Mouse (Mus musculus): ENCODE data around the gene Dcst2. TPM values are rescaled to one million over a fixed set of nuclear protein-coding genes. Genes with fewer than 3 reads are reported as not detected.

The Dcst2 gene
- total RNA-seq (2018; cell fraction: chromatin; rRNA removed): under 1 TPM in 2 of 26 experiments, not detected in 24; 0.31 to 0.42 TPM
- total RNA-seq (2018; cell fraction: cytosol; rRNA removed): under 1 TPM in 1 of 26 experiments, not detected in 25; 0.03 TPM
- total RNA-seq (2018; cell fraction: nucleus; rRNA removed): under 1 TPM in 1 of 26 experiments, not detected in 25; 0.22 TPM
- polyA plus RNA-seq (2018): not detected in 3 replicates

DNA sequence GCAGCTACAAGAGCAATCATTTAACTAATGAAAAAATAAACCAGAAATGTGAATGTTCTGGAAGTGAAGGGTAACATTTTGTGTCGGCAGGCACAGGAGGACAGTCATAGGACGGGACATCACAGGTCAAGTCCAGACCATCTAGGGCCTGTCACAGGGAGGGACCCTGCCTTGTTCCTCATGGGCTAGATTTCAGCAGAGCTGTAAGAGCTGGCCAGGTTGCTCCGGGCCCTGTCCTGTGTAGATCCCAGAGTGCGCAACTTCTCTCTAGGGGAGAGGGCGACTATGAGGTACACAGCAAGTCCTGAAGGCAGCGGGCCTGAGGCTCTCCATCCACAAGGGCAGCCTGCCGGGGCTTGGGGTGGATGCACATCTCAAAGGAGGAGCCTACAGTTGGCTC is at the start of gene Dcst2:
Gene Dcst2 (plus strand): TSS at position 301 of the 400 bp plus-strand sequence.
- 92% methylated on average over 6 of the region's 7 CpGs for WGBS (ENCODE audit: missing documents)
- H3K36me3 ChIP-seq (ENCODE audit: inconsistent target): no peaks in the 10 kb centered on the region
- no peaks in the 10 kb centered on the region for H3K79me2 ChIP-seq (ENCODE audit: inconsistent target)
- H3K27ac ChIP-seq: no peak within 1 kb of the TSS
- H3K4me3 ChIP-seq (ENCODE audit: inconsistent target): no peak within 1 kb of the TSS

DNA sequence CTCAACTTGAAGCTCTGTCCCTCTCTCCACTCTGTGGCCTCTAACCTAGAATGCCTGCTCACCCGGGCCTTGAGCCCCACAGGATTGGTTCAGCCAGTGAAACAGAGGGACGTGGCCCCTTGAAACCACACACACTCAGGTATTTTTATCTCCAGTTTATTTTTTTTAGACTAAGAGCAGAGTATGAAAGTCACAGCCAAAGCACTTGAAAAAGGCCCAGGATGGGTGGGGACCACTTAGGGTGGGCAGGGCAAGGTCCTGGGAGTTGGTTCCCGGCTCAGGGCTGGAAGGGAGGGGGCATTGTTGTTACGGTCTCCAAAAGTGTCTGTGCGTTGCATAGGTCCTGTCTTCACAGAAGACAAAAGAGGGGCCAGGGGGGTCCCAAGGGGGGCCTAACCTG is 47.4 kb upstream of the Dcst2 start:
- H3K79me2 ChIP-seq (ENCODE audit: inconsistent target): no peaks in the 10 kb centered on the region
- 86% methylated on average over 5 of the region's 5 CpGs for WGBS (ENCODE audit: missing documents)
- H3K4me3 ChIP-seq (ENCODE audit: inconsistent target): no peak overlapping the region

DNA sequence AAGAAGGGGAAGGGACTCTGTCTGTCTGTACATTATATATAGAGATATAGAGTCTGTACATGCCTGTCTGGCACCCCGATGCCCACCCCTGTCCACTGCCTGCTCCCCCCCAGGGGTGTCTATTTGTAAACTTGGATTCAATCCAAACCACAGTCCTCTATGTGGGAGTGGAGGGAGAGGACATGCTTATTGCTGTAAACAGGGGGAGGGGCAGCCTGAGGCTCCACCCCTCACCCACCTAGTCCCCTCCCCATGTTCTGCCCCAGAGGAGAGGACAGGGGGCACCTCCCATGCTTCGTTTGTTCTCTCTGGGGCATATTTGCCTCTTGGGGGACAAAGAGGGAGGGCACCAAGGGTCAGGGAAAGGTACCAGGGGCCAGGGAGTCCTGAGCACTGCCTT is 47.0 kb upstream of the Dcst2 start:
- no peaks in the 10 kb centered on the region for H3K79me2 ChIP-seq (ENCODE audit: inconsistent target)
- no peak overlapping the region for H3K27ac ChIP-seq
- no peaks in the 10 kb centered on the region for H3K36me3 ChIP-seq (ENCODE audit: inconsistent target)
- H3K4me3 ChIP-seq (ENCODE audit: inconsistent target): no peak overlapping the region
- WGBS (ENCODE audit: missing documents): 48% methylated on average over 2 of the region's 2 CpGs

More for the DNA sequence above, 47.4 kb upstream of the Dcst2 start:
- H3K27ac ChIP-seq: no peak overlapping the region
- no peaks in the 10 kb centered on the region for H3K36me3 ChIP-seq (ENCODE audit: inconsistent target)

DNA sequence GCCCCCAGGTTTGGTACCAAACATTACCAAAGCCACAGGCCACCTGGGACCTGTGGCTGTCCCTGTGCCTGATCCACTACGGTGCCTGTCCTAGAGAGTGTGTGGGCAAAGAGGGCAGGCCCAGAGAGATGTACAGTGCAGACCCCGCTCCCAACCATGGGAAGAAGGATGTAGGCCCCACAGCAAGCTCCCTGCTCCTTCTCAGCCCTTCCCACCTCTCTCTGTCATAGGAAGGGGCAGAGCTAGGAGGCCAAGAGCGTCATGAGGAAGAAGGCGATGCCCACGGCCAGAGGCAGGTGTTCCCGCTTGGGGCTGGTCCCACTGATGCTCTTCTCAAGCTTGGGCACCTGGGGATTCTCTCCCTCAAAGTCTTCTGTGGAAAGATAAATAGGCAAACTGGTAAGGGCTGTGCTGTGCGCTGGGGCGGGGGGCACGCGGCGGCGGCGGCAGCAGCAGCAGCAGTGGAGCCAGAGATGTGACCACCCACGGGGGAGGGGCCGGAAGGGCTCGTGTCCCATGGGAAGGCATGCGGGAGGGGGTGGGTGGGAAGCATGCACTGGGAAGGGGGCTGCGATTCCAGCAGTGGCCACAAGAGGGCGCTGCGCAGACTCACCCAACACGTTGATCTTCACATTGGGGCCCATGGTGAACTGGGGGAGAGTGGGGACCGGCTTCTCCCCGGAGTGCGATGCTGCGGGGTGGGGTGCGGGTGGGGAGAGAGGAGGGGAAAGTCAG is 46.4 kb upstream of the Dcst2 start:
- Histone ChIP-seq H3K4me3 (ENCODE audit: inconsistent target) (no peak overlapping the region), H3K79me2 (ENCODE audit: inconsistent target) (no peaks in the 10 kb centered on the region), H3K27ac (no peak overlapping the region), H3K36me3 (ENCODE audit: inconsistent target) (no peaks in the 10 kb centered on the region)
- WGBS (ENCODE audit: missing documents): 8% methylated on average over 25 of the region's 26 CpGs

DNA sequence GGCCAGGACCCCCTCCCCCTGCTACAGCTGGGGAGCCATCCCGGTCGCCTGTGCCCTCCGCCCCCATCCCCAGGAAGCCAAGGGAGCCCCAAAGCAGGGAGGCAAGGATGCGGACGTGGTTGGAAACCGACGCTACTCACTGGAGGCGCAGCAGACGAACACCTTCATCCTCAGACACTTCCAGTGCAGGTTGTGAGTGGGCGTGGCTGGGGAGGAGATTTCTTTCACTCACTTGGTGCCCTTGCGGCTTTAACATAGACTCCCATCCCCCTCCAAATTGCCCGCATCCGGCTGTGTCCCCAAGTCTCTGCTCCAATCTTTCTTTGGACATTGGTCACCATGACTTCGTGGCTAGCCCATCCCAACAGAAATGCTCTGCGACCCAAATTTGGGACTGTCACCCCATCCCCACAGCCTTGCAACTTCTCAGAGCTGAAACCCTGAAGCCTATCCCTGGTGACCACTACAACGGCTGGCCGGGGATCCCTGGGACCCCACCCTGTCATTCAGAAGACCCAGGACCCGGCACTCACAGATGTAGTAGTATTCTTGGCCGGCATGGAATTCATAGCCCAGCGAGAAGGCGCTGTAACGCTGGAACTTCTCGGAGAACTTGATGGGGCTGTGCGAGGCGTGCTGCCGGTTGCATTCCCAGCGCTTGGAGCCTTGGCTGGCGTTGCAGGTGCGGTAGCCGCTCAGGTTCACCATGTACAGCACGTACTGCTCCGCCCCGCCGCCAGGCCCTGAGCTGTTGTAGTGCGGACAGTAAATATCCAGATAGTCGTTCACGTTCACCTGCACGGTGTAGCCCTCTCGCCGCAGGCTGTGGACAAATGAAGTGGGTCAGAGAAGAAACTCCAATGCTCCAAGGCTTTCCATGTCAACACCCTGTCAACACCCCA is 45.6 kb upstream of the Dcst2 start:
- Histone ChIP-seq H3K27ac (no peak overlapping the region), H3K79me2 (ENCODE audit: inconsistent target) (no peaks in the 10 kb centered on the region), H3K36me3 (ENCODE audit: inconsistent target) (no peaks in the 10 kb centered on the region), H3K4me3 (ENCODE audit: inconsistent target) (no peak overlapping the region)
- 16% methylated on average over 40 of the region's 40 CpGs for WGBS (ENCODE audit: missing documents)

DNA sequence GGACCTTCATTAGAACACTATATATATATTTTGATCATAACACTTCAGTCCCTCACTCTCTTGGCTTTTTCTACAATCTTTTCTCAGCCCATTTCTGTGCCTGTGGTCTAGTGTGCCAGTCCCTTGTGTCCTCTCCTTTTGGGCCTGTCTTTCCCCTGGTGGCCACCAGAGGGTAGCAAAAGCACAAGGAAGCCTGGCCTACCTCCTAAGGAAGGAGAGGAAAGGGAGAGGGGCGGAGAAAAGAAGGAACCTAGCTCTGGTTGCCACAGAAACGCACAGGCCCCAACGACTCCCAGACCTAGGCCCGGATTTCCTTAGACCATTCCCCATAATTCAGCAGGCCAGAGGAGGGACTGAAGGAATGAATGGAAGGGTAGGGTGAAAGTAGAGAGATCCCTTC is 44.9 kb upstream of the Dcst2 start:
- no peak overlapping the region for H3K4me3 ChIP-seq (ENCODE audit: inconsistent target)
- WGBS (ENCODE audit: missing documents): 0% methylated on average over 1 of the region's 4 CpGs
- no peak overlapping the region for H3K27ac ChIP-seq
- no peaks in the 10 kb centered on the region for H3K36me3 ChIP-seq (ENCODE audit: inconsistent target)
- no peaks in the 10 kb centered on the region for H3K79me2 ChIP-seq (ENCODE audit: inconsistent target)

DNA sequence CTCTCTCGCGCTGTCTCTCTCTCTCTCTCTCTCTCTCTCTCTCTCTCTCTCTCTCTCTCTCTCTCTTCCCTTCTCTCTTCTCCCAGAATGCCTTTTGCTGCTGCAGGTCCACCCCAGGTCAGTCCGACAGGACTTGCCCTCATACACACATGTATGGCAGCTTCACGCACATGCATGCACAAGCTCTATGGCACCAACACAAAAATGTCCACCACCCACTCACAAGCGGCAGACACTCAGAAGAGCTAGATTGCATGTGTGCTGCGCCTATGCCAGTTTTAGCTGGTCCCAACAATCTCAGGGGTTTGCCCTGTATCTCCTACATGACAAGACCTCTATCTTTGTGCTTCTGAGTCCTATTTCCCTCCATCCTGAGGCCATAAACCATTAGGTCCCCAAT is 44.5 kb upstream of the Dcst2 start:
- 86% methylated on average over 6 of the region's 6 CpGs for WGBS (ENCODE audit: missing documents)
- Histone ChIP-seq H3K79me2 (ENCODE audit: inconsistent target) (no peaks in the 10 kb centered on the region), H3K4me3 (ENCODE audit: inconsistent target) (no peak overlapping the region), H3K36me3 (ENCODE audit: inconsistent target) (no peaks in the 10 kb centered on the region), H3K27ac (no peak overlapping the region)

DNA sequence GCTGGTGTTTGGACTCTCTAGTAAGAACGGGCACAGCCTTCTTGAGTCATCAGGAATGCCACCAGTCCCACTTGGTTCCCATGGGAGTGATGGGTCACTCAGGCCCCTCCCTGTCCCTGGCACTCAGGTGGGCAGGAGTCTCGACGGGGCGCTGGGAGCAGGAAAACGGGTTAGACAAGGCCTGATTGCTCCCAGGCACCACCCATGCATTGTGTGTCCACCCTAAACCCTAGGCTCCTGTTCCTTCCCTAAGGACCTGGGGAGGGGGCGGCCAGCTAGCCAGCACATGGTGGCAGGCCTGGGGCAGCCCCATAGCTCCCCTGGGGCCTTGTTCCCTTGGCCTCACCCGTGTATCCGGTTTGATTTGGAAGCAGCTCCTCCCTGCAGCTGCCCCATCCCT is 43.5 kb upstream of the Dcst2 start:
- no peak overlapping the region for H3K27ac ChIP-seq
- H3K79me2 ChIP-seq (ENCODE audit: inconsistent target): no peaks in the 10 kb centered on the region
- WGBS (ENCODE audit: missing documents): 77% methylated on average over 8 of the region's 8 CpGs
- H3K4me3 ChIP-seq (ENCODE audit: inconsistent target): no peak overlapping the region
- H3K36me3 ChIP-seq (ENCODE audit: inconsistent target): no peaks in the 10 kb centered on the region

DNA sequence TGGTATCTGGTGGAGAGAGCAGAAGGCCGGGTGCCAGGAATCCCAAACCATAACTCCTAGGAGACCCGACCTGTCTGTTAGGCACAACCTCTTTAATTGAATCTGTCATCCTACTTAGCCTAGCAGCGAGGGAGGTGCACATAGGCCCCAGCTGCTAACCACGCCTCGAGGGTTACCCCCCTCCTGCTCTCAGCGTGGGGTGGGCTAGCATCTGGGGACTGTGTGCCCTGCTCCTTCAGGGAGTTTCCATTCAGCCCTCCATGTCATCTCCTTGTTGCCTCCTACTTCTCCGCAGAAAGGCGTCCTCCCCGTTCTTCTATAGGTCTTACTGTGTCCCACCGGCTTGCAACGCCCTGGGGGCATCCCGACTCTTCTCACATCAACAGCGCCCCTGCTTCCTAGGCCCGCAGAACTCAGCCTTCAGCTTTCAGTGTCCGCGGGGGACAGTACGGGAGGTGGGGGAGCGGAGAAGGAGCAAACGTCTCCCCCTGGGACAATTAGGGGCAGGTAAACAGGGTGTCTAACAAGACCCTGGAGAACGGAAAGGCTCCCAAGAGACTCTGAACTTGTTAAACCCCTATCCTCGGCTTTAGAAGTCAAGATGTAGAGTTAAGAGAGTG is 42.7 kb upstream of the Dcst2 start:
- no peak overlapping the region for H3K4me3 ChIP-seq (ENCODE audit: inconsistent target)
- H3K79me2 ChIP-seq (ENCODE audit: inconsistent target): no peaks in the 10 kb centered on the region
- H3K36me3 ChIP-seq (ENCODE audit: inconsistent target): no peaks in the 10 kb centered on the region
- no peak overlapping the region for H3K27ac ChIP-seq
- WGBS (ENCODE audit: missing documents): 31% methylated on average over 21 of the region's 21 CpGs

DNA sequence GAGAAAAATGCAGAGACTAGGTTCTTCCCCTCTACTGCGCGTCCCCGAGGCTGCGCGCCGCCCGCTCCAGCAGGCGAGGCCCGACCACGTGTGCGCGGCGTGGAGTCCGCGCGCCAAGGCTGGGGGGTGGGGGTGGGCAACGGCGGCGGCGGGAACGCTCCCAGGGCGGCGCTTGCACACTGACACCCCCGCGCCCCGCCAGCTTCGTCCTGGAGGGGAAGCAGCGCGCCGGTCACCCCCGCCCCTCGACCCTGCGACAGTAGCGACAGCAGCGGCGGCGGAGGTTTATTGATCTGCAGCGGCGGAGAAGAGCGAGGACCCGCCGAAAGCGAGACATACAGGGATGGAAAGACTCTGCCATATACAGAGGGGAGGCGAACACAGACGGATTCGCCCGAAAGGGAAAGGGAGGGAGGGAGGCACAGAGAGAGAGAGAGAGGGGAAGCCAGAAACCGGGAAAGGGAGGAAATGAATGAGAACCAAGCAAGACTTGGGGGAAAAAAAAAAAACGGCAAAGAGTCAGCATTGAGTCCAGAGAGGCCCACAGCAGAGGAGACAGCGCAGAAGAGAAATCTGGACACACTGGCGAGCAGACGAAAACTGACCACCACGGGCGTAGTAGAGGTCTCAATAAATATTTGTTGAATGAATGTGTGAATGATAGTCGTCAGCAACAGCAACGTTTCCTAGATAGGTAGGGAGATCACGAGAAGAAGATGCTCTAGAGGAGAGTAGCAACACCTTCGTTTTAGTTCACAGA is 42.0 kb upstream of the Dcst2 start:
- Histone ChIP-seq H3K4me3 (ENCODE audit: inconsistent target) (no peak overlapping the region), H3K27ac (no peak overlapping the region), H3K79me2 (ENCODE audit: inconsistent target) (no peaks in the 10 kb centered on the region), H3K36me3 (ENCODE audit: inconsistent target) (no peaks in the 10 kb centered on the region)
- WGBS (ENCODE audit: missing documents): 4% methylated on average over 54 of the region's 58 CpGs

DNA sequence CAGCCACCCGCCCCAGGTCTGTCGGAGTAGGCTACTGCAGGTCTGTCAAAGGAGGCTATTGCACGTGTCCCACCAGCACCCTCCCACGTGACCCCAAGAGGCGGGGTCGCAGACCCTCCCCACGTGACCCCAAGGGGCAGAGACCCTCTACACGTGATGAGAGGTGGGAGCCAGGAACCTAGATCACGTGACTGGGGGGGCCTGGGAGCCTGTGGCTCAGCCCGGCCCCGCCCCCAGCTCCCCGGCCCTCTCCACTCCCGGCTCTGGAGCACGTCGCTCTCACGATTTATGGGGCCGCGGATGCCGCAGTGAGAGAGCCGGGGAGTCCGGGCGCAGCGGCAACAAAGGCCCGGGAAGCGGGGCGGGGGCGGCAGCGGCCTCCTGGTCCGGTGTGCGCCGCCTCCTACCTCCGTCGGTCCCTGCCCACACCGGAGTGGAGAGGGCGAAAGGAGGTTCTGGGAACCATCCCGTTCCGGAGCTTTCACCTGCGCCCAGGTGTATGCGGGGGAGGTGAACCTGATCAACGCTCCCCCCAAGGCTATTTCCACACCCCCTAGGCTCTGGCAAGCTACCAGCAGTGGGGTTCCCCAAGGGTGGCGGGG is 41.1 kb upstream of the Dcst2 start:
- WGBS (ENCODE audit: missing documents): 1% methylated on average over 41 of the region's 41 CpGs
- Histone ChIP-seq H3K79me2 (ENCODE audit: inconsistent target) (no peaks in the 10 kb centered on the region), H3K4me3 (ENCODE audit: inconsistent target) (no peak overlapping the region), H3K36me3 (ENCODE audit: inconsistent target) (no peaks in the 10 kb centered on the region), H3K27ac (no peak overlapping the region)

DNA sequence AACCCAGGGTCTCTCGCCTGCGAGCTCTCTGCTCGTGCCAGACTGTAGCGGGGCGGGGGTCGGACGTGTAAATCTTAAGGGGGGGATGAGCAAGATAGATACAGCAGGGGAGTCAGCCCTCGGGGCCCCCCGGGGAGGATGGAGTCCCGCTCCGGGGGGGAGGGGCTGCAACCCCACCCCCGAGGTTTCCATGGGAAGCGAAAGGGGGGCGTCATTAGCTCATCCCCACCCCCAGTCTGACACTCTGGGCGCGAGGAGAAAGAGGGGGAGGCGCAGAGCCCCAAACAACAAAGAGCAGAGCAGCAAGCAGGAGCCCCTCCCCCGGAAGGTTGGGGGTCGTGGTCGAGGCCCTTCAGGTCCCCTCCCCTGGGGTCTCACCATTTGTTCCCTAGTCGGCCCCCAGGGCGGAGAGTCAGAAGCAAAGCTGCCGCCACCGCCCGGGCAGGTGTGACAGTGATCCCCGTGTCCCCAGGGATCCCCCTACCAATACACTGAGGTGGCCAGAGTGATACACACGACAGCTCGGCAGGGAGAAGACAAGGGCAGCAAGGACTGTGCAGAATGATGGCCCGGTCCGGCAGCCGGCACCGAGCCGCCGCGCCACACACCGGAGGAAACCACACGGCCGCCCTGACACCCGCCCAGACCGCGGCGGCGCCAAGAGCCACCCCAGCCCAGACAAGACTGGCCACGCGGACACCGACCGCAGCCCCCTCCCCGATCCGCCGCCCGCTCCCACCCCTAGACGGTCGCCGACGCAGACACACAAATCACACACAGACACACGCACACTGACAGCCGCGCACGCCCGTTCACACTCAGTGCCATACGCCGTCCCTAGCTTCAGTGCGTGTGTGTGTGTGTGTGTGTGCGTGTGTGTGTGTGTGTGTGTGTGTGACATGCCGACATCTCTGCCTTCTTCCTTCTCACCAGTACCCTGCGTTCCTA is 40.3 kb upstream of the Dcst2 start:
- Histone ChIP-seq H3K79me2 (ENCODE audit: inconsistent target) (no peaks in the 10 kb centered on the region), H3K36me3 (ENCODE audit: inconsistent target) (no peaks in the 10 kb centered on the region), H3K27ac (no peak overlapping the region), H3K4me3 (ENCODE audit: inconsistent target) (no peak overlapping the region)
- 2% methylated on average over 54 of the region's 66 CpGs for WGBS (ENCODE audit: missing documents)

DNA sequence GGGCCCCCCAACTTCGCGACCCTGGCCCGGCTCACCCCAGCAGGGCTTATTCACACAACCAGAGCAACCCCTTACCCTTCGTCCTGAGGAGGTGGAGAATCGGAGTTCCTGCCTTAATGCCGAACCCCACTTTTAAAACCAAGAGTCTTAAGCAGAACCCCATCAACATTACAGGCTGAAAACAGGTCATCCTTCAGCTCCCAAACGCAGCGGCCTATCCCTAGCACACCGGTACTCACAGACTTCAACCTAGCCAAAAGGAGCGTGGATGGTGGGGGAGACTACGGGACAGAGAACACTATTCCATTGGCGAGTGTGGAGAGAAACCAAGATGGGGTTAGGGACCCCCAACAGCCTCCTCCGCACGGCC is 39.7 kb upstream of the Dcst2 start:
- H3K27ac ChIP-seq: no peak overlapping the region
- no peaks in the 10 kb centered on the region for H3K79me2 ChIP-seq (ENCODE audit: inconsistent target)
- WGBS (ENCODE audit: missing documents): 2% methylated on average over 14 of the region's 14 CpGs
- no peaks in the 10 kb centered on the region for H3K36me3 ChIP-seq (ENCODE audit: inconsistent target)
- no peak overlapping the region for H3K4me3 ChIP-seq (ENCODE audit: inconsistent target)

All from macrophage (primary cell).